Comparison of ENCODE assay signal across 17 mouse cellular contexts in genomic region chr11:79048906-79049305, GRCm38 (mm10).
A peak's percentile ranks its signal among the peaks of the same experiment; 100 is the strongest.
DNase-seq lines count a peak whose midpoint lies in the region; ATAC-seq and TF ChIP-seq lines count a peak whose summit lies in the region.
"Had no signal": no experiment of that assay in that cellular context is flagged by ENCODE, and none has a peak within 500 bp of the region (broad histone marks: within the 10 kb centered on the region; RNA-seq: fewer than 3 reads in every experiment).

No protein-coding gene starts in this region.

- no peak for ATAC-seq in liver, embryonic 14.5 days (ENCODE audit: insufficient read depth)
- ATAC-seq in neural tube, embryonic 15.5 days (ENCODE audit: low FRiP score): no peak
- ATAC-seq: inflammation-experienced regulatory T-cells, adult 6 months had no signal

- H3K9me3 ChIP-seq in liver, embryonic 14.5 days (ENCODE audit: control insufficient read depth, low read length): no peaks in the 10 kb centered on the region; the same call in 1 of the 2 replicates
- H3K9me3 ChIP-seq in neural tube, embryonic 15.5 days (replicated peaks): no peaks in the 10 kb centered on the region
- H3K9me3 ChIP-seq: limb, embryonic 15.5 days; neural tube, embryonic 12.5 days had no signal

- no peak overlapping the region for H3K4me2 ChIP-seq in liver, embryonic 14.5 days (ENCODE audit: low read depth)
- no peak overlapping the region for H3K4me2 ChIP-seq in neural tube, embryonic 15.5 days
- H3K4me2 ChIP-seq: limb, embryonic 15.5 days; neural tube, embryonic 12.5 days had no signal

- H3K9ac ChIP-seq in liver, embryonic 14.5 days (replicated peaks): no peak overlapping the region
- H3K9ac ChIP-seq in neural tube, embryonic 15.5 days (replicated peaks): no peak overlapping the region
- H3K9ac ChIP-seq: limb, embryonic 15.5 days; neural tube, embryonic 12.5 days had no signal

- peak; percentile 45 for TF ChIP-seq CTCF in gastrocnemius, adult 2 months (IDR thresholded peaks at IDR 0.05)
- TF ChIP-seq CTCF in liver, embryonic 14.5 days (IDR thresholded peaks at IDR 0.05; ENCODE audit: low read depth): peak; percentile 62

- intact Hi-C loops in gastrocnemius, adult 2 months (cut with DNase I): no loop called here
- intact Hi-C loops in gastrocnemius, postnatal 36 days (cut with DNase I): no loop called here

- no peaks in the 10 kb centered on the region for H3K27me3 ChIP-seq in liver, embryonic 14.5 days (ENCODE audit: control insufficient read depth, insufficient read depth, low read length)
- no peaks in the 10 kb centered on the region for H3K27me3 ChIP-seq in neural tube, embryonic 15.5 days (replicated peaks)
- H3K27me3 ChIP-seq: limb, embryonic 15.5 days; neural tube, embryonic 12.5 days had no signal

- H3K27ac ChIP-seq in gastrocnemius, adult 2 months: peak overlapping the region; percentile 52; the same call in 1 of the 2 replicates
- no peak overlapping the region for H3K27ac ChIP-seq in liver, embryonic 14.5 days
- H3K27ac ChIP-seq in neural tube, embryonic 15.5 days (replicated peaks): no peak overlapping the region
- H3K27ac ChIP-seq: hindbrain, embryonic 10.5 days; limb, embryonic 15.5 days; neural tube, embryonic 12.5 days had no signal

- H3K4me3 ChIP-seq in gastrocnemius, adult 2 months: no peak overlapping the region
- H3K4me3 ChIP-seq in liver, embryonic 14.5 days (ENCODE audit: insufficient read depth in 1 of 2, low read depth in 2 of 2, low read length in 2 of 2): no peak overlapping the region
- H3K4me3 ChIP-seq in neural tube, embryonic 15.5 days (replicated peaks): no peak overlapping the region
- H3K4me3 ChIP-seq: hindbrain, embryonic 10.5 days; limb, embryonic 15.5 days; neural tube, embryonic 12.5 days had no signal

- peaks cover 25 to 32% of the 10 kb centered on the region in 2 experiments for H3K4me1 ChIP-seq in liver, embryonic 14.5 days (replicated peaks; ENCODE audit: control insufficient read depth in 2 of 2, insufficient read depth in 2 of 2, low read length in 1 of 2)
- H3K4me1 ChIP-seq in neural tube, embryonic 15.5 days: peaks cover 16% of the 10 kb centered on the region

- WGBS in liver, embryonic 14.5 days (ENCODE audit: insufficient replicate concordance): 72% methylated on average over 4 of the region's 4 CpGs
- 85% methylated on average over 4 of the region's 4 CpGs for WGBS in neural tube, embryonic 15.5 days

- TF ChIP-seq EP300 in liver, embryonic 14.5 days (IDR thresholded peaks at IDR 0.05; ENCODE audit: low read depth): no peak

- no peaks in the 10 kb centered on the region for H3K36me3 ChIP-seq in liver, embryonic 14.5 days (replicated peaks; ENCODE audit: control insufficient read depth, insufficient read depth, low read depth)
- peaks cover 10% of the 10 kb centered on the region for H3K36me3 ChIP-seq in neural tube, embryonic 15.5 days

- no peak for DNase-seq in gastrocnemius, adult 2 months
- no peak for DNase-seq in gastrocnemius, postnatal 36 days
- DNase-seq in liver, embryonic 14.5 days (ENCODE audit: low read depth in 3 of 3, low spot score in 3 of 3): no peak
- DNase-seq in liver (no peak), A20 (ENCODE audit: low read depth, low spot score) (peak; percentile 9), R1 (ENCODE audit: low read depth, low spot score) (peak; percentile 48)
- no peak for DNase-seq in retina, embryonic 14.5 days (ENCODE audit: low spot score)
- DNase-seq: adrenal gland, adult 8-10 months; cerebellum, adult 9-11 months; kidney, postnatal 14 days; lung, postnatal 14 days; right cerebral cortex, postnatal 14 days had no signal

Comparison
In these comparisons a context has a peak if more than half of its experiments do, and no peak if none do; other contexts are left out.
1. DNase-seq: peak in A20 (single experiment) and R1 (single experiment); none in gastrocnemius, adult 2 months (single experiment), gastrocnemius, postnatal 36 days (0 of 2), liver, embryonic 14.5 days (0 of 3), liver (single experiment) and retina, embryonic 14.5 days (single experiment).